Mouse (Mus musculus) E14TG2a.4 (cell line): ENCODE data around the gene Fus.

ENCODE experiments used
- CTCF ChIP-seq: conservative IDR thresholded peaks from 2 replicates; pipeline ENCODE4 v1.5.1; 2014; ENCODE audit warnings: low read length
- NANOG ChIP-seq: IDR thresholded peaks from 2 replicates; pipeline ENCODE4 v1.6.1; 2014; ENCODE audit warnings: borderline replicate concordance, low read length, mixed read lengths

GRCm38 (mm10) chr7:127928596-127928995 is 38.7 kb upstream of the Fus start:
- TF ChIP-seq CTCF (no peak), NANOG (no peak)
